Mouse (Mus musculus) ES-E14 (cell line): ENCODE results near the gene 1110065P20Rik. TPM values are rescaled to one million over a fixed set of nuclear protein-coding genes. Genes with fewer than 3 reads are reported as not detected.

Experiments used
- DNase-seq: peaks from one replicate; pipeline ENCODE4 v3.0.0-alpha.2; 2013; ENCODE audit warnings: low read depth, low spot score
- H3K27ac ChIP-seq: 2 replicates; pipeline ENCODE4 v1.5.1; 2012; ENCODE audit warnings: low read depth, mild to moderate bottlenecking, low read length, moderate library complexity, mixed read lengths; ENCODE audit not compliant: poor library complexity, insufficient read depth, severe bottlenecking
- H3K36me3 ChIP-seq: 2 replicates; pipeline ENCODE4 v1.6.1; 2012; ENCODE audit warnings: mild to moderate bottlenecking, low read length, moderate library complexity, mixed read lengths; ENCODE audit not compliant: control insufficient read depth, poor library complexity, insufficient read depth, severe bottlenecking
- H3K4me1 ChIP-seq, 2 experiments: fragments of 150-350 bp in 1 of 2; sonication (generic) in 1 of 2; 2 replicates each; pipeline ENCODE4 v1.6.1; 2012; ENCODE audit warnings: low read length in 2 of 2, mild to moderate bottlenecking in 1 of 2, mixed read lengths in 1 of 2; ENCODE audit not compliant: control insufficient read depth in 2 of 2, insufficient read depth in 2 of 2, poor library complexity in 1 of 2
- H3K4me3 ChIP-seq, 2 experiments: fragments of 150-350 bp in 1 of 2; sonication (generic) in 1 of 2; 2 replicates each; pipeline ENCODE4 v1.5.1; 2012; ENCODE audit warnings: low read length in 2 of 2, low read depth in 1 of 2, mild to moderate bottlenecking in 1 of 2, mixed read lengths in 1 of 2; ENCODE audit not compliant: insufficient read depth in 1 of 2, poor library complexity in 1 of 2, severe bottlenecking in 1 of 2
- H3K9ac ChIP-seq: 2 replicates; pipeline ENCODE4 v1.6.1; 2012; ENCODE audit warnings: low read depth, mild to moderate bottlenecking, low read length, mixed read lengths; ENCODE audit not compliant: poor library complexity, insufficient read depth, severe bottlenecking
- H3K9me3 ChIP-seq: fragments of 150-350 bp; sonication (generic); 2 replicates; pipeline ENCODE4 v1.6.1; 2012; ENCODE audit warnings: low read depth, mild to moderate bottlenecking, low read length; ENCODE audit not compliant: control insufficient read depth, insufficient read depth
- CHD2 ChIP-seq: IDR thresholded peaks from 2 replicates; pipeline ENCODE4 v1.6.1; 2014; ENCODE audit warnings: mild to moderate bottlenecking, low read depth, low read length, inconsistent platforms
- HCFC1 ChIP-seq: IDR thresholded peaks from 2 replicates; pipeline ENCODE4 v1.6.1; 2012; ENCODE audit warnings: low read length, inconsistent platforms, borderline replicate concordance; ENCODE audit not compliant: insufficient read depth
- MAFK ChIP-seq: IDR thresholded peaks from 2 replicates; pipeline ENCODE4 v1.6.1; 2014; ENCODE audit warnings: mild to moderate bottlenecking, low read depth, low read length, inconsistent platforms; ENCODE audit not compliant: insufficient read depth
- ZC3H11A ChIP-seq: IDR thresholded peaks from 2 replicates; pipeline ENCODE4 v1.6.1; 2012; ENCODE audit warnings: low read depth, mild to moderate bottlenecking, inconsistent platforms, low read length, borderline replicate concordance
- ZNF384 ChIP-seq: IDR thresholded peaks from 2 replicates; pipeline ENCODE4 v1.6.1; 2012; ENCODE audit warnings: low read depth, low read length, inconsistent platforms
- in situ Hi-C, 2 experiments: fragments of 600-800 bp; cut with MboI; formaldehyde crosslinking; loops; one replicate each; pipeline ENCODE4 v1.15.1; 2025; ENCODE audit warnings: low sequenced_read_pairs in 2 of 2, inconsistent platforms in 1 of 2; ENCODE audit not compliant: unreplicated experiment in 2 of 2
- total RNA-seq: library from RNA; depleted of rRNA; stranded (reverse); fragments of 300-350 nt; gene quantifications from 2 replicates; pipeline ENCODE4 v1.2.3, GENCODE M21; 2012

The 1110065P20Rik gene
- total RNA-seq, 1 experiment, result 25.8 TPM

- Histone ChIP-seq H3K9ac (no peak overlapping the region), H3K27ac (no peak overlapping the region), H3K4me3 (peak overlapping the region; percentile 68), H3K4me1 (peaks cover 0 to 16% of the 10 kb centered on the region in 2 experiments; a peak in 1 of 4 replicates), H3K9me3 (no peaks in the 10 kb centered on the region), H3K36me3 (no peaks in the 10 kb centered on the region)
- in situ Hi-C loops, result no loop called here
- no peak for DNase-seq
- TF ChIP-seq ZNF384 (no peak), HCFC1 (no peak)
Observed at GRCm38 (mm10) chr4:124882151-124882729, 31.2 kb upstream of the 1110065P20Rik start.

DNA sequence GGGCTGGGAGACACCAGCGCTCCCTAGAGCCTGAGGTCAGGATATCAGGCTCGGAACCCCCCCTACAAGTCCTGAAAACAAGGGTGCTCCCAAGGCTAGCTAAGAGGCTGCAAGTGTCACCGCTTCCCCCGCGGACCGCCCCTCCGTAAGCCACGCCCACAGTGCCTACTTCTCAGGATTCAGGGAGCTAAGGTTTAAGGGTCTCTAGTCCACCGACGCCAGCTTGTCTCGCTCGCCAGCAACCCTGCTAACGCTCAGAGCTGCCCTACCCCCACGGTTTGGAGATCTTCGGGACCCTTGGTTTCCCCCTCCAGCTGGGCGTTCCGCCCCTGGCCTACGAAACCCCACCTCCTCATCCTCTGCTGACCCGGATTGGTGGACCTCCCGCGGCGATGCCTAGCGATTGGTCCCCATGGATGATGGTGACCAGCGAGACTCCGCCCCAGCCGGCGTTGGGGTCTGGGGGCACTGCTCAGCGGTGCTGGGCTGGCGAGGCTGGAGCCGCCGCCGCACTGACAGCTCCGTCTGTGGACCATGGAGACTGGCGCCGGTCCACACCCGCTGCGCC is 30.4 kb upstream of the 1110065P20Rik start:
- in situ Hi-C loops, result no loop called here
- Histone ChIP-seq H3K4me1 (peaks cover 0 to 16% of the 10 kb centered on the region in 2 experiments; a peak in 1 of 4 replicates), H3K9ac (no peak overlapping the region)

DNA sequence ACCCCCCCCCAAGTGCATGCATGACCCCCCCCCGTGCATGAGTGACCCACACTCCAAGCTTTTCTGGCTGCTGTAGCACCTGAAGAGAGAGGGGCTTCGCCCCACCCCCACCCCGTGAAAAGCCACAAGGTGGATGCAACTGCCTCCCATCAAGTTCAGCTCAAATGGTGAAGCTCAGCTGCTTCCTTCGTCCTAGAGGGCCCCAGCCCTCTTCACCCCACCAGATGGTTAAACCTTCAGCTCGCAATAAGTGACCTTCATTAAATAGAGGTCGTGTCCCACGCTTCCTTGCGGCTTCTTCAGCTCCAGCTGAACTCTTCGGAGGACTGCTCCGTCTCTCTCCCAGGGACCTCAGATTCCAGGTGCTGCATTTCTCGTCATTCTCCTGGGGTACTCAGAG is 29.6 kb upstream of the 1110065P20Rik start, which contains the start of gene Epha10:
Gene Epha10, plus strand, starts transcription at position 301 of the 400 bp plus-strand sequence.
- no peak for DNase-seq
- no peaks in the 10 kb centered on the region for H3K9me3 ChIP-seq
- peaks cover 0 to 16% of the 10 kb centered on the region in 2 experiments; a peak in 1 of 4 replicates for H3K4me1 ChIP-seq
- no peaks in the 10 kb centered on the region for H3K36me3 ChIP-seq
- no peak within 1 kb of the TSS for H3K27ac ChIP-seq
- in situ Hi-C loops, result no loop called here
- H3K9ac ChIP-seq, result no peak within 1 kb of the TSS
- no peak for TF ChIP-seq CHD2
- TF ChIP-seq HCFC1, result no peak
- TF ChIP-seq ZC3H11A, result no peak
- no peak for TF ChIP-seq MAFK
- peak within 1 kb of the TSS; percentile 68 for H3K4me3 ChIP-seq

More for the DNA sequence above, 30.4 kb upstream of the 1110065P20Rik start:
- DNase-seq, result peak; percentile 75
- peak overlapping the region; percentile 68 for H3K4me3 ChIP-seq
- no peaks in the 10 kb centered on the region for H3K36me3 ChIP-seq
- TF ChIP-seq ZNF384 (no peak), MAFK (no peak)
- H3K9me3 ChIP-seq, result no peaks in the 10 kb centered on the region
- H3K27ac ChIP-seq, result no peak overlapping the region

GRCm38 (mm10) chr4:124872719-124873118 is 21.7 kb upstream of the 1110065P20Rik start:
- H3K27ac ChIP-seq, result no peak overlapping the region
- no peaks in the 10 kb centered on the region for H3K4me1 ChIP-seq
- no peaks in the 10 kb centered on the region; the same call in 1 of the 2 replicates for H3K36me3 ChIP-seq
- no peak for DNase-seq
- H3K4me3 ChIP-seq, result no peak overlapping the region
- in situ Hi-C loops, result no loop called here
- no peak overlapping the region for H3K9ac ChIP-seq
- no peaks in the 10 kb centered on the region for H3K9me3 ChIP-seq
- TF ChIP-seq HCFC1 (no peak), ZNF384 (no peak), MAFK (no peak), CHD2 (no peak), ZC3H11A (peak; percentile 40; the same call in 1 of the 2 replicates)
